Mouse (Mus musculus) induced T-regulatory cell, adult 2 months (primary cell): ENCODE measurements at regions not wholly inside any gene's neighbourhood (a gene's known extent, or its start where the extent isn't known, plus 50 kb on each side); places are given as distances from the start of the nearest gene placed in this dataset.

Experiments used
- DNase-seq: peaks from one replicate; pipeline ENCODE4 v3.0.0-alpha.2; 2012; ENCODE audit warnings: low read depth

- peak; percentile 55 for DNase-seq
Observed at GRCm38 (mm10) chrX:106766812-106767211, 73.6 kb downstream of the Rtl3 start.
